Mouse (Mus musculus): ENCODE measurements at regions not wholly inside any gene's neighbourhood (a gene's known extent, or its start where the extent isn't known, plus 50 kb on each side); places are given as distances from the start of the nearest gene placed in this dataset.

DNA sequence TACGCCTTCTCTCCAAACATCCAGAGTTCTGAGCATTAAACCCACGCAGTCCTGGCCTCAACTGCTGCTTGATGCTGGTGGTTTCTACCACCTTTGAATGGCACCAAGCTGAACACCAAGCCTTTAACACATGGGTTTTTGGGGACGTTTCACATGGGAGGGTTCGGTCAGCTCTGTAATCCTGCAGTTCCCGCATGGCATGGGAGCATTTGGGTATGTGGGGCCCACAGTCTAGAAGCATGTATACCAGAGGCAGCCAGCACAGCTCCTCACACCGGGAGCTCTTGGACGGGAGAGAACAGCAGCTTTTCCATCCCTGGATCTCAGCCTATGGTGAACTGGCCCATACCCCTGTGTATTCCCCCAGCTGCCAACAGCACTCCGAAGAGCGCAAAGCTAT, 55.9 kb upstream of the Dap start:
- Histone ChIP-seq H3K9me3 (ENCODE audit: low read length) (no peaks in the 10 kb centered on the region), H3K27ac (ENCODE audit: low read depth, low read length) (no peak overlapping the region), H3K27me3 (ENCODE audit: insufficient read depth, low read length) (no peaks in the 10 kb centered on the region), H3K9ac (no peak overlapping the region), H3K4me1 (ENCODE audit: insufficient read depth) (no peaks in the 10 kb centered on the region), H3K36me3 (ENCODE audit: insufficient read depth) (no peaks in the 10 kb centered on the region), H3K4me2 (ENCODE audit: low read depth) (no peak overlapping the region), H3K4me3 (ENCODE audit: low read depth, low read length) (no peak overlapping the region)
- ATAC-seq (no peak), DNase-seq (no peak)
- 87% methylated on average over 9 of the region's 9 CpGs for WGBS
- TF ChIP-seq CTCF (IDR thresholded peaks at IDR 0.05; ENCODE audit: low read depth), result no peak

GRCm38 (mm10) chr15:31173309-31174115, 50.6 kb upstream of the Dap start:
- H3K4me3 ChIP-seq (ENCODE audit: low read depth, low read length), result no peak overlapping the region
- no peak for ATAC-seq

More at GRCm38 (mm10) chr15:31173309-31174115, 50.6 kb upstream of the Dap start:
- Histone ChIP-seq H3K27ac (ENCODE audit: low read depth, low read length) (no peak overlapping the region), H3K4me1 (ENCODE audit: insufficient read depth) (no peaks in the 10 kb centered on the region), H3K36me3 (ENCODE audit: insufficient read depth) (no peaks in the 10 kb centered on the region), H3K27me3 (ENCODE audit: insufficient read depth, low read length) (no peaks in the 10 kb centered on the region), H3K4me2 (ENCODE audit: low read depth) (no peak overlapping the region), H3K9me3 (ENCODE audit: low read length) (no peaks in the 10 kb centered on the region), H3K9ac (no peak overlapping the region)
- no peak for DNase-seq
- WGBS, result 49% methylated on average over 6 of the region's 6 CpGs
- TF ChIP-seq CTCF (IDR thresholded peaks at IDR 0.05; ENCODE audit: low read depth), result no peak
